ENCODE assay signal across 26 mouse cellular contexts in the genomic region with DNA sequence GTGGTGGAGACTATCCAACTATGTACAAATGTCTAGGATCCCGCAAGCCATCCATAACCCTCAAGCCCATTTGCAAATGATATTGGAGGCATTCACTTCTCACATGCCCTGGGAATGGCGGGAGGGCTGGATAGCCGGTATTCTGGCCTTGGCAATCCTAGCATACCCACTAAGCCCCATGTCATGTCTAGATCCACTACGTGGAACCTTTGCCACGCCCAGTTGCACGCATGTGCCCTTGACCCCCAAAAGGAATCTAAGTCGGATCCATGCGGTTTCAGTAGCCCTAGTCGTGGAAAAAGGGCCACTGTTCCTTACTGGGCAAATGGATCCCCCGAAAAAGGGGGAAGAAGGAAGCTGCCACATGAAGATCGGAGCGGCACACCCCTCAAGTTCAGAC. TPM values are rescaled to one million over a fixed set of nuclear protein-coding genes. Genes with fewer than 3 reads are reported as not detected.
DNase-seq lines count a peak whose midpoint lies in the region; ATAC-seq and TF ChIP-seq lines count a peak whose summit lies in the region.
"Had no signal": no experiment of that assay in that cellular context is flagged by ENCODE, and none has a peak within 500 bp of the region (broad histone marks: within the 10 kb centered on the region; RNA-seq: fewer than 3 reads in every experiment).

No protein-coding gene starts in this region.

- TF ChIP-seq POLR2A in lung, adult 2 months (IDR thresholded peaks at IDR 0.05; ENCODE audit: borderline replicate concordance, extremely low read depth, low read depth, low read length) = no peak

- H3K4me1 ChIP-seq in lung, embryonic 15.5 days = peaks cover 22% of the 10 kb centered on the region
- no peaks in the 10 kb centered on the region; the same call in 1 of the 2 replicates for H3K4me1 ChIP-seq in lung, adult 2 months (ENCODE audit: control insufficient read depth, insufficient read depth, low read length)
- peaks cover 55% of the 10 kb centered on the region for H3K4me1 ChIP-seq in limb, embryonic 10.5 days
- peaks cover 6% of the 10 kb centered on the region; the same call in 1 of the 2 replicates for H3K4me1 ChIP-seq in midbrain, embryonic 14.5 days (ENCODE audit: control insufficient read depth, insufficient read depth, low read length)
- H3K4me1 ChIP-seq: forebrain, embryonic 15.5 days; megakaryocyte, embryonic 14.5 days had no signal

- no peaks in the 10 kb centered on the region for H3K27me3 ChIP-seq in lung, embryonic 15.5 days
- no peaks in the 10 kb centered on the region for H3K27me3 ChIP-seq in limb, embryonic 10.5 days (ENCODE audit: low read depth, poor library complexity, severe bottlenecking)
- no peaks in the 10 kb centered on the region for H3K27me3 ChIP-seq in midbrain, embryonic 14.5 days (ENCODE audit: control insufficient read depth, insufficient read depth, low read length)
- H3K27me3 ChIP-seq: forebrain, embryonic 15.5 days; neural tube, embryonic 12.5 days had no signal

- no peak for TF ChIP-seq CTCF in lung, adult 2 months (IDR thresholded peaks at IDR 0.05; ENCODE audit: insufficient read depth, low read length)

- no peak overlapping the region for H3K4me3 ChIP-seq in lung, embryonic 15.5 days
- no peak overlapping the region for H3K4me3 ChIP-seq in lung, adult 2 months (replicated peaks; ENCODE audit: extremely low read depth, low read depth, low read length)
- no peak overlapping the region for H3K4me3 ChIP-seq in limb, embryonic 10.5 days
- no peak overlapping the region for H3K4me3 ChIP-seq in midbrain, embryonic 14.5 days (replicated peaks; ENCODE audit: low read depth, low read length)
- H3K4me3 ChIP-seq: erythroblast, embryonic 14.5 days; forebrain, embryonic 15.5 days; heart, adult 2 months; layer of hippocampus, adult 2 months; megakaryocyte, embryonic 14.5 days; midbrain, embryonic 13.5 days; neural tube, embryonic 12.5 days had no signal

- no peak overlapping the region for H3K9ac ChIP-seq in lung, embryonic 15.5 days
- H3K9ac ChIP-seq in midbrain, embryonic 14.5 days (replicated peaks; ENCODE audit: low read length) = no peak overlapping the region
- H3K9ac ChIP-seq: forebrain, embryonic 15.5 days; hindbrain, embryonic 14.5 days; liver, postnatal 0 days; midbrain, embryonic 13.5 days; neural tube, embryonic 12.5 days had no signal

- H3K9me3 ChIP-seq in lung, embryonic 15.5 days = no peaks in the 10 kb centered on the region
- H3K9me3 ChIP-seq in limb, embryonic 10.5 days (replicated peaks) = no peaks in the 10 kb centered on the region
- no peaks in the 10 kb centered on the region for H3K9me3 ChIP-seq in midbrain, embryonic 14.5 days (ENCODE audit: control insufficient read depth, low read length)
- H3K9me3 ChIP-seq: forebrain, embryonic 15.5 days; midbrain, embryonic 13.5 days; neural tube, embryonic 12.5 days had no signal

- ATAC-seq in lung, embryonic 15.5 days (ENCODE audit: borderline replicate concordance, extremely low read depth, low FRiP score, low TSS enrichment) = no peak
- no peak for ATAC-seq in midbrain, embryonic 14.5 days (ENCODE audit: low FRiP score, low TSS enrichment)
- ATAC-seq: forebrain, embryonic 15.5 days; inflammation-experienced regulatory T-cells, adult 6 months; liver, postnatal 0 days; midbrain, embryonic 13.5 days had no signal

- peak overlapping the region; percentile 33; the same call in 1 of the 2 replicates for H3K4me2 ChIP-seq in lung, embryonic 15.5 days
- no peak overlapping the region for H3K4me2 ChIP-seq in midbrain, embryonic 14.5 days (ENCODE audit: low read length)
- H3K4me2 ChIP-seq: forebrain, embryonic 15.5 days; hindbrain, embryonic 14.5 days; liver, embryonic 11.5 days; midbrain, embryonic 13.5 days; neural tube, embryonic 12.5 days had no signal

- H3K27ac ChIP-seq in lung, embryonic 15.5 days = no peak overlapping the region
- H3K27ac ChIP-seq in limb, embryonic 10.5 days = peak overlapping the region; percentile 75; the same call in 1 of the 2 replicates
- no peak overlapping the region for H3K27ac ChIP-seq in midbrain, embryonic 14.5 days (replicated peaks; ENCODE audit: low read depth, low read length)
- H3K27ac ChIP-seq: forebrain, embryonic 15.5 days; heart, adult 2 months; hindbrain, embryonic 14.5 days; layer of hippocampus, adult 2 months; midbrain, embryonic 13.5 days; neural tube, embryonic 12.5 days had no signal

- DNase-seq in lung, adult 2 months = no peak
- peak; percentile 69 for DNase-seq in R1 (ENCODE audit: low read depth, low spot score)
- no peak for DNase-seq in limb, embryonic 10.5 days (ENCODE audit: low spot score)
- no peak for DNase-seq in gastrocnemius, postnatal 4 days (ENCODE audit: low spot score in 2 of 2)
- no peak for DNase-seq in midbrain, embryonic 14.5 days
- no peak for DNase-seq in left cerebral cortex, postnatal 36 days (ENCODE audit: low spot score in 2 of 2)
- DNase-seq: adrenal gland, adult 2 months; cerebellum, adult 11-12 months; cerebellum, postnatal 10 days; gastrocnemius, postnatal 10 days; heart, postnatal 4 days; layer of hippocampus, postnatal 36 days; liver, postnatal 0 days; right cerebral cortex, postnatal 14 days; thymus, postnatal 14 days had no signal

- H3K36me3 ChIP-seq in lung, embryonic 15.5 days = no peaks in the 10 kb centered on the region
- no peaks in the 10 kb centered on the region for H3K36me3 ChIP-seq in limb, embryonic 10.5 days
- H3K36me3 ChIP-seq in midbrain, embryonic 14.5 days (ENCODE audit: control insufficient read depth, insufficient read depth, low read length) = no peaks in the 10 kb centered on the region
- H3K36me3 ChIP-seq: forebrain, embryonic 15.5 days; midbrain, embryonic 13.5 days; neural tube, embryonic 12.5 days had no signal

- 67% methylated on average over 12 of the region's 12 CpGs for WGBS in lung, embryonic 15.5 days
- 78% methylated on average over 12 of the region's 12 CpGs for whole genome bisulfite sequencing in lung, adult 2 months
- 79% methylated on average over 12 of the region's 12 CpGs for WGBS in limb, embryonic 10.5 days
- WGBS in midbrain, embryonic 14.5 days = 80% methylated on average over 12 of the region's 12 CpGs

- intact Hi-C loops in left cerebral cortex, postnatal 36 days (cut with DNase I) = no loop called here

RNA-seq across cellular contexts. Expression of a gene that starts 47.3 kb away (rescaled TPM):
- polyA plus RNA-seq in lung, embryonic 15.5 days (2015; fragmentation: Nextera tagmentation; extraction: Ambion mirVana) = 137 and 141 TPM in 2 replicates
- polyA plus RNA-seq in lung, adult 2 months (2012; rRNA removed) = 5.4 and 6.5 TPM in 2 replicates
- polyA plus RNA-seq in limb, embryonic 10.5 days (2016; fragmentation: Nextera tagmentation; extraction: Ambion mirVana) = 285 and 298 TPM in 2 replicates
- total RNA-seq in gastrocnemius, postnatal 4 days (2021) = 10 to 100 TPM; 14.3 to 14.6 TPM
- polyA plus RNA-seq in midbrain, embryonic 14.5 days (2014; fragmentation: Nextera tagmentation; extraction: Ambion mirVana) = 242 and 295 TPM in 2 replicates
- total RNA-seq in left cerebral cortex, postnatal 36 days (2021) = 10 to 100 TPM; 26.2 to 26.6 TPM
- polyA plus RNA-seq: erythroblast, embryonic 14.5 days; inflammation-experienced regulatory T-cells, adult 6 months had no signal

Comparison
In these comparisons a context has a peak if more than half of its experiments do, and no peak if none do; other contexts are left out.
1. RNA of a gene that starts 47.3 kb away (polyA plus RNA-seq): 285 to 298 TPM in limb, embryonic 10.5 days, 242 to 295 TPM in midbrain, embryonic 14.5 days and 137 to 141 TPM in lung, embryonic 15.5 days; 5.4 to 6.5 TPM in lung, adult 2 months; every median in the first group is over 10 times any median in the second.